Mouse (Mus musculus) thymus, postnatal 4 days (tissue): Measurements from ENCODE around the gene Fam193a.
A peak's percentile ranks its signal among the peaks of the same experiment; 100 is the strongest.

Experiments
- DNase-seq: peaks from one replicate; pipeline ENCODE4 v3.0.0; 2021

Gene Fam193a

GRCm38 (mm10) chr5:34466079-34466478 lies 96.3 kb downstream of the Fam193a start:
- peak; percentile 44 for DNase-seq

GRCm38 (mm10) chr5:34466648-34467047 lies 96.9 kb downstream of the Fam193a start:
- no peak for DNase-seq

- DNase-seq: no peak
Observed at GRCm38 (mm10) chr5:34468039-34468775, 98.5 kb downstream of the Fam193a start.

- no peak for DNase-seq
Observed at GRCm38 (mm10) chr5:34480926-34481325, 111.2 kb downstream of the Fam193a start.

- no peak for DNase-seq
Observed at GRCm38 (mm10) chr5:34485731-34486130, 116.0 kb downstream of the Fam193a start.

GRCm38 (mm10) chr5:34487320-34488090 lies 117.8 kb downstream of the Fam193a start:
- DNase-seq: no peak

GRCm38 (mm10) chr5:34488741-34489417 lies 119.1 kb downstream of the Fam193a start:
- DNase-seq: no peak

- no peak for DNase-seq
Observed at GRCm38 (mm10) chr5:34489418-34489787, 119.7 kb downstream of the Fam193a start.

- no peak for DNase-seq
Observed at GRCm38 (mm10) chr5:34496745-34497144, 127.0 kb downstream of the Fam193a start.

- DNase-seq: no peak
Observed at GRCm38 (mm10) chr5:34500886-34501285, 131.2 kb downstream of the Fam193a start.

- no peak for DNase-seq
Observed at GRCm38 (mm10) chr5:34501588-34501987, 131.9 kb downstream of the Fam193a start.

- DNase-seq: no peak
Observed at GRCm38 (mm10) chr5:34502411-34502810, 132.7 kb downstream of the Fam193a start.

- DNase-seq: no peak
Observed at GRCm38 (mm10) chr5:34502821-34503220, 133.1 kb downstream of the Fam193a start.

- no peak for DNase-seq
Observed at GRCm38 (mm10) chr5:34512486-34512885, 142.8 kb downstream of the Fam193a start.

- DNase-seq: peak; percentile 99
Observed at GRCm38 (mm10) chr5:34513466-34514217, 143.9 kb downstream of the Fam193a start, which contains the start of gene Tnip2. Gene Tnip2, minus strand, starts transcription at chr5:34513991.

- no peak for DNase-seq
Observed at GRCm38 (mm10) chr5:34514218-34514566, 144.5 kb downstream of the Fam193a start.

GRCm38 (mm10) chr5:34515096-34515495 lies 145.4 kb downstream of the Fam193a start:
- peak; percentile 4 for DNase-seq

- DNase-seq: peak; percentile 95
Observed at GRCm38 (mm10) chr5:34517913-34518312, 148.2 kb downstream of the Fam193a start.

GRCm38 (mm10) chr5:34519389-34519910 lies 149.7 kb downstream of the Fam193a start:
- peak; percentile 10 for DNase-seq

GRCm38 (mm10) chr5:34520458-34521209 lies 150.9 kb downstream of the Fam193a start:
- peak; percentile 71 for DNase-seq

- DNase-seq: peak; percentile 31
Observed at GRCm38 (mm10) chr5:34521337-34521736, 151.6 kb downstream of the Fam193a start.

GRCm38 (mm10) chr5:34523958-34524485 lies 154.3 kb downstream of the Fam193a start:
- DNase-seq: peak; percentile 40
